Mouse (Mus musculus): ENCODE data around the gene Olfml2b. TPM values are rescaled to one million over a fixed set of nuclear protein-coding genes. Genes with fewer than 3 reads are reported as not detected.

Gene Olfml2b
- 52.5 and 69.4 TPM in 2 replicates for polyA plus RNA-seq (2015; fragmentation: Nextera tagmentation; extraction: Ambion mirVana)

DNA sequence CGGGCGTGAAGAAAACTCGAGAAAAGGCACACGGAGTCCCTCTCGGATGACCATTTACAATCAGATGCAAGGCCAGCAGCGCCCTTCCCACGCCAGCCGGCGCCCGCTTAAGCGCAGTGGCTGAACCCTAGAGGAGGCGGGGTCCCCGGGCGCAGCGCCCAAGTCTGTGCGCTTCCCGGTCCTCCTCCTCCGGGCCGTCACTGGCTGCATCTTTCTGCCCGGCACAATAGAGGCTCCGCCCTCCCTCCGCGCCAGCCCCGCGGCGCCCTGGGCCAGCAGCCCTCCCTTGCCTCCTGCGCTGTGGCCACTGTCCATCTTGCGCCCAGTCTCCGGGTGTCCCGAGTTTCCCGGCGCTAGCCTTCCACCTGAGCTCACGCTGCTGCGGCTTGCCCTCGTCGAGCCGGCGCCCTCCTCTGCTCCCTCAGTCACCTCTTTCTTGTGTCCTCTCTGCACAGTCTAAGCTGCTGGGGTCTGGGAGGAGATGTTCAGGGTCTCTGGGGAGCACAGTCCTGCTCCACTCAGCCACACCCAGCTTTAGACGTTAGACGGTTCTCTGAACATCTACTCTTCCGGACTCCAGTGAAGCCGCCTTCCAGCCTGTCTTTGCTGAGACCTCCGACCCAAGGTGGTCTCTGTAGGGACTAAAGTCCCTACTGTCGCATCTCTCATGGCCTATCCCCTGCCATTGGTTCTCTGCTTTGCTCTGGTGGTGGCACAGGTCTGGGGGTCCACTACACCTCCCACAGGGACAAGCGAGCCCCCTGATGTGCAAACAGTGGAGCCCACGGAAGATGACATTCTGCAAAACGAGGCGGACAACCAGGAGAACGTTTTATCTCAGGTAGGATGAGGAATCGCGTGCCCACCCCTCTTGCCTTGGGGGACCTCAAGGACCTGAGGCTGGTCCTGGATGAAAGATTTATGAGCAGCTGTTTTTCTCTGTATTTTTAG, at the start of gene Olfml2b:
Gene Olfml2b (plus strand): TSS at position 278 of the 951 bp plus-strand sequence.
- Histone ChIP-seq H3K4me2 (peak within 1 kb of the TSS; percentile 87), H3K4me3 (peak within 1 kb of the TSS; percentile 57), H3K27me3 (no peaks in the 10 kb centered on the region), H3K9ac (peak within 1 kb of the TSS; percentile 45), H3K9me3 (no peaks in the 10 kb centered on the region), H3K36me3 (no peaks in the 10 kb centered on the region), H3K4me1 (peaks cover 28% of the 10 kb centered on the region), H3K27ac (peak within 1 kb of the TSS; percentile 73)
- WGBS, result 12% methylated on average over 51 of the region's 51 CpGs
- ATAC-seq (ENCODE audit: insufficient number of reproducible peaks, low FRiP score, low TSS enrichment, low read depth), result peak; percentile 85

DNA sequence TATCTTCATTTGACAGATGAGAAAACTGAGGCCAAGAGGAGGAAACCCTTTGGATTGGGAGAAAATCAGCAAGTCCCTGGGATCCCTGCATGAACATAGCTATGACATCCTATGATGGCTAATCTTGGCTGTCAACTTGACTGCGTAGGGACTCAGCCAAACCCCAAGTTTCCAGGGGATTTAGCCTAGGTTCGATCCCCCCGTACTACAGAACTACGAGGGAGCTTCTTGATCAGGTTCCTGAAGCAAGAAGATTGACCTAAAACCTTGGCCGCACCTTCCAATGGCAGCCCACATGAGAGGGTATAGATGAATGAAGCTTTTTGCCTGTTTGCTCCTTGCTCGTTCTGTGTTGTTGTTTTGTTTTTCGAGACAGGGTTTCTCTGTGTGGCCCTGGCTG, 49.8 kb upstream of the Olfml2b start:
- Histone ChIP-seq H3K4me1 (no peaks in the 10 kb centered on the region), H3K9ac (no peak overlapping the region), H3K27ac (no peak overlapping the region), H3K9me3 (no peaks in the 10 kb centered on the region), H3K36me3 (no peaks in the 10 kb centered on the region), H3K4me2 (no peak overlapping the region), H3K27me3 (no peaks in the 10 kb centered on the region), H3K4me3 (no peak overlapping the region)
- 90% methylated on average over 7 of the region's 7 CpGs for WGBS
- ATAC-seq (ENCODE audit: insufficient number of reproducible peaks, low FRiP score, low TSS enrichment, low read depth), result no peak

DNA sequence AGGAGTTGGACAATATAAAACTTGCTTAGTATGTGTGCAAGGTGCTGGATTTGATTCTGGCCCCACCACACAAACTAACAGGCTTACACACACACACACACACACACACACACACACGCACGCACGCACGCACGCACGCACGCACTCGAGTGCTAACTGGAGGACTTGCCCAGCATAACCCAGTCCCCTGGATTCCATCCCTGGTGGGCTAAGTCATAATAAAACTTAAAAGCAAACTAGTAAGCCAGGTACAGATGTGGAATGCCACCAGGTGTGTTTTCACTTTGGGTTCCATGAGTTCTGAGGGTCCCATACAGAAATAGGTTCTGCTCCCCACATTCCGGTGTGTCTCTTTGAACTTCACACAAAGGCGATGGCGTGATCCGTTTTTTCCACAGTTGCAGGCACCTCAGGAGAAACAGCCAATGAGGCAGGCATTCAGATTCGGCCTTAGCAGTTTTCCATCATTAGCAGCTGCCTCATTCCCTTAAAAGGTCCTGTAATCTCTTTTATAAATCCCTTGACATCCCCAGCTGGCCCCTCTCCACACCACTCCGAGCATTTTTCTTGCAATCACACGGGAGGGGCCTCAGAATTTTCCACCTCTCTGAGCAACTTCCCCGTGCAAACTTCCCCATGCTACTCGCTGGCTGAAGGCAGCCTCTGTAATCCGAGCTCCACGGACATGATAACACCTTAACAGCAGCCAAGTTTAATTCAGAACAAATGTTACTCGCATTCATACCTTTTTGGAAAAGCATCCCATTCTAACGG, 38.9 kb upstream of the Olfml2b start:
- H3K9ac ChIP-seq, result no peak overlapping the region
- H3K4me2 ChIP-seq, result no peak overlapping the region
- H3K27ac ChIP-seq, result peak overlapping the region; percentile 83
- H3K27me3 ChIP-seq, result no peaks in the 10 kb centered on the region
- H3K36me3 ChIP-seq, result no peaks in the 10 kb centered on the region
- 24% methylated on average over 21 of the region's 21 CpGs for WGBS
- no peaks in the 10 kb centered on the region for H3K9me3 ChIP-seq
- peaks cover 6% of the 10 kb centered on the region; the same call in 1 of the 2 replicates for H3K4me1 ChIP-seq
- ATAC-seq (ENCODE audit: insufficient number of reproducible peaks, low FRiP score, low TSS enrichment, low read depth), result peak; percentile 92
- H3K4me3 ChIP-seq, result no peak overlapping the region

DNA sequence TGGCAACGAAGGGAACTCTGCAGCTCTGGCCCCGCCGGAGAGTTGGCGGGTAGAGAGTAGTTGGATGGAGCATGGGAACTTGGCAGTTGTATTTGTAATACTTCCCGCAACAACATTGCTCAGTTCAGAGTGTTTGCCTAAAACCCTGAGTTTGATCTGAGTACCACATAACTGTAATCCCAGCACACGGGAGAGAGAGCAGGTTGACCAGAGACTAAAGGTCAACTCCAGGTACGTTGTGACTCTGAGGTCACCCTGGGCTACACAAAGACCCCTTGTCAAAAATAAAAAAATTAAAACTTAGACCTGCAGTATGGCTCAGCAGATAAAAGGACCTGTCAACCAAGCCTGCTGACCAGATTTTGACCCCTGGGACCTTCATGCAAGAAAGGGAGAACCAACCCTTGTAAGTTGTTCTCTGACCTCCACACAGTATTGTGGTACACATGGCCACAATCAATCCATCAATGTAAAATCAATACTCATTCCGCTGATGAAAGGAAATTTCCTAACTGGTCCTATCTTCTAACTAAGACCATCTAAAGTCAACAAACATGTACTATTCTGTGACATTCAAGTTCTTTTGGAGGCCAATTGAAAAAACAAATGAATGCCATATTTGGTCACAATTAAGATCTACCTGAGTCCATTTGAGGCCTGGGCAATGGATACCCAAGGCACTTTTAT, 37.0 kb upstream of the Olfml2b start:
- Histone ChIP-seq H3K27me3 (no peaks in the 10 kb centered on the region), H3K9me3 (no peaks in the 10 kb centered on the region), H3K27ac (no peak overlapping the region), H3K4me1 (peaks cover 6% of the 10 kb centered on the region; the same call in 1 of the 2 replicates), H3K4me2 (no peak overlapping the region), H3K36me3 (no peaks in the 10 kb centered on the region), H3K9ac (no peak overlapping the region), H3K4me3 (no peak overlapping the region)
- WGBS, result 87% methylated on average over 8 of the region's 8 CpGs
- ATAC-seq (ENCODE audit: insufficient number of reproducible peaks, low FRiP score, low TSS enrichment, low read depth), result no peak

DNA sequence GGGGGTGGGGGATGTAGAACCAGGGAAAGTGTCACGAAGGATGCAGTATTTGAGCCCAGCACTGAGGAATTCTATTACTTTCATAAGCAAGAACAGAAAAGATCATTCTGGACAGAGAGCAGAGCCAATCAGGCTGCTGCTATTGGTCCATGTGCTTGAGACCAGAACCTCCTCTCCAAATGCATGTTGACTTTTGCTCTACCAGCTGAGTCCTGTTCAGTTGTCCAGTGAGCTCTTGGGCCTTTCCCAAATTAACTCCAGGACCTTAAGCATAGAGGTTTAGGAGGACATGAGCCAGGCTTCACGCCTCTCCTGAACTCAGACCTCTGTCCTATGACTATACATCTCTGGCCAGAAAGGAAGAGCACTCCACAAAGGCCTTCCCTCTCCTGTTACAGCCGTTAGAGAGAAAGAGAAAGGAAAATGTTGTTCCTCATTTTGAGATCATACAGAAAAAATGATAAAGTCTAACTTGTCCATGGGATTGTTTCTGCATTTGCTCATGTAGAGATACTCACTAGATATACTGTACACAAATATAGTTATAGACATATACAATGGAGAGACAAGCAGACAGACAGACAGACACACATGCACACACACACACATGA, 35.8 kb upstream of the Olfml2b start:
- ATAC-seq (ENCODE audit: insufficient number of reproducible peaks, low FRiP score, low TSS enrichment, low read depth), result no peak
- WGBS, result 80% methylated on average over 3 of the region's 3 CpGs
- H3K4me2 ChIP-seq, result no peak overlapping the region
- H3K27me3 ChIP-seq, result no peaks in the 10 kb centered on the region
- H3K4me3 ChIP-seq, result no peak overlapping the region
- no peak overlapping the region for H3K9ac ChIP-seq
- no peaks in the 10 kb centered on the region for H3K9me3 ChIP-seq
- H3K36me3 ChIP-seq, result no peaks in the 10 kb centered on the region
- H3K4me1 ChIP-seq, result peaks cover 6% of the 10 kb centered on the region; the same call in 1 of the 2 replicates
- H3K27ac ChIP-seq, result no peak overlapping the region

DNA sequence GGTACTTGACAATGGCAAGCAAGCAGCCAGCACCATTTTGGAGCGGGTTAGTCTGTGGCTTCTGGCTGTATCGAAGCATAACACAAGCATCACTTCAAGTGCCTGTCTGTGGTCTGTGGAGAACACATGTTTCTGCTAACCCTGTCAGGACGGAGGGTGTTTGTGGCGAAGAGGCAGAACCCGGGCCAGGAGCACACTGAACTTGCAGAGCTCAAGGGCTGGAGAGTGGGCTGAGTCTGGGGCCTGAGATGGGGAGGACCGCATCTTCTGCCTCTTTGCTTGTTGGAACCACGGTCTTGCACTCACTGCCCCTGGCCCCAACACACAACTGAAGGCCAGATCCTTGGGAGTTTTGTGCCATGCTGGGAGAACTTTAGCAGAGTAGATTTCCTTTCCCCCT, 34.5 kb upstream of the Olfml2b start:
- no peaks in the 10 kb centered on the region for H3K9me3 ChIP-seq
- H3K36me3 ChIP-seq, result no peaks in the 10 kb centered on the region
- H3K4me3 ChIP-seq, result no peak overlapping the region
- no peak overlapping the region for H3K4me2 ChIP-seq
- H3K4me1 ChIP-seq, result peaks cover 5% of the 10 kb centered on the region; the same call in 1 of the 2 replicates
- H3K9ac ChIP-seq, result no peak overlapping the region
- WGBS, result 53% methylated on average over 7 of the region's 7 CpGs
- 0 out of 2 replicates have a peak, but pooled peaks have one; percentile 9 for ATAC-seq (ENCODE audit: insufficient number of reproducible peaks, low FRiP score, low TSS enrichment, low read depth)
- H3K27ac ChIP-seq, result no peak overlapping the region
- H3K27me3 ChIP-seq, result no peaks in the 10 kb centered on the region

DNA sequence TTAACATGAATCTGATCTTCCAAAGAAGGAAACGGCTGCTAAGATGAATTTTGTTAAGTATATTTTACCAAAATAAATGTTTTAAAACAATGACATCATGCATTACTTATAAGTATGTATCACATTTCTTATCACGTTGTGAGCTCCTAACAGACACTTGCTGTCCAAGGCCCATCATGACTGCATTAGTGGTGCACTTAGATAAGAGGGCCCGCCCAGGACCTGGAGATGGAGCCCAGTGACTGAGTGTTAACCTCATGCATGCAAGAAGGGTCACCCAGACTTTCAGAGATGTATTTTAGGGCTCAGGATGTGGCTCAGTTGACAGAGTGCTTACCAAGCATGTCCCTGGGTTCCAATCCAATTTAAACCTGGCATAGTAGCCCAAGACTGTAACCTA, 34.0 kb upstream of the Olfml2b start:
- H3K36me3 ChIP-seq, result no peaks in the 10 kb centered on the region
- no peak overlapping the region for H3K9ac ChIP-seq
- H3K4me1 ChIP-seq, result 0 out of 2 replicates have a peak, but pooled peaks cover 2% of the 10 kb centered on the region
- ATAC-seq (ENCODE audit: insufficient number of reproducible peaks, low FRiP score, low TSS enrichment, low read depth), result no peak
- WGBS, result 75% methylated on average over 3 of the region's 3 CpGs
- H3K27me3 ChIP-seq, result no peaks in the 10 kb centered on the region
- H3K27ac ChIP-seq, result no peak overlapping the region
- H3K9me3 ChIP-seq, result no peaks in the 10 kb centered on the region
- no peak overlapping the region for H3K4me2 ChIP-seq
- no peak overlapping the region for H3K4me3 ChIP-seq

DNA sequence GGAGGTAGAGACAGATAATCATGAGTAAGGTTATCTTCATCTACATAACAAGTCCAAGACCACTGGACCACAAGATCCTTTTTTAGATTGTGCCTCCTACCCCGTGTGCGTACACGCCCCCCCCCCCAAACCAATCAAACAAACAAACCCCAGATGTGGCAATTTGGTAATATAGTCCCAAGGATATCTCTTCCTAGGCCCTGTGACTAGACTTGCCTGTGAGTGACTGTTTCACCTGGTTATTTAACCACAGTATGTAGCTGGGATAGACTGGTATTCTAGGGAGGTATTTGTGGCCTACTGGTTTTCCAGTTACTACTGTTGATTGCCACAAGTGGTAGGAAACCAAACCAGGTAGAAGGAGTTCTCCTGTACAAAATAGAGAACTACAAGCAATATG, 33.6 kb upstream of the Olfml2b start:
- H3K4me3 ChIP-seq, result no peak overlapping the region
- no peak overlapping the region for H3K4me2 ChIP-seq
- WGBS, result 89% methylated on average over 3 of the region's 3 CpGs
- no peaks in the 10 kb centered on the region for H3K27me3 ChIP-seq
- no peak overlapping the region for H3K9ac ChIP-seq
- no peak overlapping the region for H3K27ac ChIP-seq
- no peaks in the 10 kb centered on the region for H3K36me3 ChIP-seq
- no peak for ATAC-seq (ENCODE audit: insufficient number of reproducible peaks, low FRiP score, low TSS enrichment, low read depth)
- H3K9me3 ChIP-seq, result no peaks in the 10 kb centered on the region
- no peaks in the 10 kb centered on the region for H3K4me1 ChIP-seq

DNA sequence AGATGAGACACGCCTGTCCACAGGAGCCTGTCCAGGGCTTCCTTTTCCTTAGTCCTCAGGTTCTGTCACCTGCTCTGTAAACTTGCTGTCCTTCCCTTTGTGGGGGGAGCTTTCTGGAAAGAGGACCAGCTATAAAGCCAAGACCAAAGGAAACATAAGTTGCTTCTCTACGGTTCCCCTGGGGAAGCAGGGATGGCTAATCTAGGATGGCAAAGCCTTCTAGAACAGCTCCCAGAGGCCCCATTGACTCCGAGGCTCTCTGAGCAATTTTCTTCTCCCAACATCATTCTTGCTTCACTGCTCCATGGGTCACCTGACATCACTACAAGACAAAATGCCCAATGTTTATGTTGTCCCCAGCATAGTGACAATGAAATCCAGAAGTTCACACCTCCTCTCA, 32.7 kb upstream of the Olfml2b start:
- no peak for ATAC-seq (ENCODE audit: insufficient number of reproducible peaks, low FRiP score, low TSS enrichment, low read depth)
- 87% methylated on average over 3 of the region's 3 CpGs for WGBS

DNA sequence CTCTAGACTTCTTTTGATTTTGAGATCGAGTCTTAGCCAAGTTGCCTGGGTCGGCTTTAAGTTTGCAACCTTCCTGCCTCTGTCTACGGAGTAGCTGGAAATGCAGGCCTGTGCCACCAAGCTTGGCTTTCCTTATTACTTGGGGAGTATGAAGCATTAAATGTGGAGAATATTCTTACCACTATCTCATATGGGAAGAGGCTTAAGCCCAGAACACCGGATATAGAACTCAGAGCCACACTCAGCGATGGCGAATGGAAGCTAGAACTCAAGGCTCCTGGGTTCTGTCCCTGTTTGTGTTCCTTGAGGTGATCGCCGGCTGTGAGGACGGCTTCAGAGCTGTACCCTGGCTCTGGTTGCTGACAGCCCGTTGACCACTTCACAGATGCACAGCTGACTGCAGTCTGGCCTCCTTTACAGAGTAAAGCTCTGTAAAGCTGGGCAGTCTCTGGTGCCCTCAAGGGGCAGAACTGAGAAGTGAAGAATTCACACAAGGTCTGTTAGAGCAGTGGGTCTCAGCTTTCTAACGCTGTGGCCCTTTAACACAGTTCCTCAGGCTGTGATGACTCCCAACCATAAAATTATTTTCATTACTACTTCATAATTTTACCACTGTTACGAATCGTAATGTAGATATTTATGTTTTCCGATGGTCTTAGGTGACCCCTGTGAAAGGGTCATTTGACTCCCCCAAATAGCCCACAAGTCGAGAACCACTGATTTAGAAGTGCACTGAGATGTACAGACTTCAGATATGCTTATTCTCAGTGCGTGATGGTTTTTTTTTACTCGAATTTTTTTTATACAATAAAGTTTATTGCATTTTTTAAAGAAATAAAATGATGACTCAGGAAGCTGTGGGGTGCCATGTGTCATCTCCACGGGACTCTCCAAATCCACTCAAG, 31.1 kb upstream of the Olfml2b start:
- Histone ChIP-seq H3K36me3 (no peaks in the 10 kb centered on the region), H3K27ac (no peak overlapping the region), H3K27me3 (no peaks in the 10 kb centered on the region), H3K4me2 (no peak overlapping the region), H3K4me3 (no peak overlapping the region), H3K4me1 (no peaks in the 10 kb centered on the region), H3K9ac (no peak overlapping the region), H3K9me3 (no peaks in the 10 kb centered on the region)
- ATAC-seq (ENCODE audit: insufficient number of reproducible peaks, low FRiP score, low TSS enrichment, low read depth), result peak; percentile 77; the same call in 1 of the 2 replicates
- WGBS, result 55% methylated on average over 18 of the region's 18 CpGs

More for the DNA sequence above, 32.7 kb upstream of the Olfml2b start:
- no peaks in the 10 kb centered on the region for H3K27me3 ChIP-seq
- no peak overlapping the region for H3K27ac ChIP-seq
- H3K4me2 ChIP-seq, result no peak overlapping the region
- no peaks in the 10 kb centered on the region for H3K4me1 ChIP-seq
- H3K9me3 ChIP-seq, result no peaks in the 10 kb centered on the region
- H3K4me3 ChIP-seq, result no peak overlapping the region
- no peaks in the 10 kb centered on the region for H3K36me3 ChIP-seq
- H3K9ac ChIP-seq, result no peak overlapping the region

Data from limb, embryonic 15.5 days (tissue).